Mouse (Mus musculus) cerebellum, adult 2 months (tissue): ENCODE data around the gene Tedc1.

Experiments
- CTCF ChIP-seq: fragments of 200-500 bp; IDR thresholded peaks from 2 replicates; pipeline ENCODE4 v1.5.1; 2011; ENCODE audit warnings: low read depth, mild to moderate bottlenecking, control low read depth, low read length, moderate library complexity, borderline replicate concordance; ENCODE audit not compliant: insufficient read depth
- POLR2A ChIP-seq: fragments of 200-500 bp; IDR thresholded peaks from 2 replicates; pipeline ENCODE4 v1.6.1; 2011; ENCODE audit warnings: low read length, control low read depth, borderline replicate concordance; ENCODE audit not compliant: insufficient read depth

- no peak for TF ChIP-seq CTCF
- TF ChIP-seq POLR2A, result no peak
Measured at GRCm38 (mm10) chr12:113203522-113203921, 47.3 kb downstream of the Tedc1 start.
